Mouse (Mus musculus) forebrain, embryonic 11.5 days (tissue): ENCODE data around the gene Zdhhc19. TPM values are rescaled to one million over a fixed set of nuclear protein-coding genes. Genes with fewer than 3 reads are reported as not detected.
A peak's percentile ranks its signal among the peaks of the same experiment; 100 is the strongest.

ENCODE experiments used
- ATAC-seq: fragments of 200-750 bp; cut with Nextera tagmentation; replicated peaks from 2 replicates; pipeline ENCODE4 v1.8.0; 2017; ENCODE audit warnings: moderate TSS enrichment; ENCODE audit not compliant: low FRiP score
- DNase-seq: peaks from one replicate; pipeline ENCODE4 v3.0.0-alpha.2; 2017; ENCODE audit warnings: low spot score
- H3K27ac ChIP-seq: fragments of 300-500 bp; sonication (generic); 2 replicates; pipeline ENCODE4 v1.5.1; 2014; ENCODE audit warnings: low read depth, low read length
- H3K27me3 ChIP-seq: fragments of 300-500 bp; sonication (generic); 2 replicates; pipeline ENCODE4 v1.6.1; 2014; ENCODE audit warnings: mild to moderate bottlenecking, low read length, mixed read lengths; ENCODE audit not compliant: control insufficient read depth, insufficient read depth
- H3K36me3 ChIP-seq: fragments of 300-500 bp; sonication (generic); 2 replicates; pipeline ENCODE4 v1.6.1; 2014; ENCODE audit warnings: mild to moderate bottlenecking, low read length, moderate library complexity, mixed read lengths; ENCODE audit not compliant: control insufficient read depth, insufficient read depth
- H3K4me1 ChIP-seq: fragments of 300-500 bp; sonication (generic); replicated peaks from 2 replicates; pipeline ENCODE4 v1.6.1; 2014; ENCODE audit warnings: low read length, mixed read lengths; ENCODE audit not compliant: control insufficient read depth, insufficient read depth
- H3K4me2 ChIP-seq: fragments of 300-500 bp; sonication (generic); 2 replicates; pipeline ENCODE4 v1.6.1; 2014; ENCODE audit warnings: low read depth, mild to moderate bottlenecking, low read length, moderate library complexity, mixed read lengths; ENCODE audit not compliant: severe bottlenecking
- H3K4me3 ChIP-seq: fragments of 300-500 bp; sonication (generic); 2 replicates; pipeline ENCODE4 v1.5.1; 2014; ENCODE audit warnings: low read depth, low read length
- H3K9ac ChIP-seq: fragments of 300-500 bp; sonication (generic); 2 replicates; pipeline ENCODE4 v1.6.1; 2014; ENCODE audit warnings: low read length
- H3K9me3 ChIP-seq: fragments of 300-500 bp; sonication (generic); 2 replicates; pipeline ENCODE4 v1.6.1; 2016; ENCODE audit warnings: low read length, mixed read lengths; ENCODE audit not compliant: control insufficient read depth
- WGBS: fragments of 180-500 bp; shearing (Covaris S2); extraction: QIAGEN DNeasy Blood & Tissue Kit; methylation state at CpG from one replicate; pipeline ENCODE4 v1.1.7; 2014; 5-methylcytosine and 5-hydroxymethylcytosine counted together
- polyA plus RNA-seq: library from polyadenylated mRNA; unstranded; fragments of >200 nt; fragmentation: Nextera tagmentation; extraction: Ambion mirVana; gene quantifications from 2 replicates; pipeline ENCODE4 v1.2.1, GENCODE M21; 2014

Gene Zdhhc19
- polyA plus RNA-seq, 1 experiment from 2014 or later = not detected

DNA sequence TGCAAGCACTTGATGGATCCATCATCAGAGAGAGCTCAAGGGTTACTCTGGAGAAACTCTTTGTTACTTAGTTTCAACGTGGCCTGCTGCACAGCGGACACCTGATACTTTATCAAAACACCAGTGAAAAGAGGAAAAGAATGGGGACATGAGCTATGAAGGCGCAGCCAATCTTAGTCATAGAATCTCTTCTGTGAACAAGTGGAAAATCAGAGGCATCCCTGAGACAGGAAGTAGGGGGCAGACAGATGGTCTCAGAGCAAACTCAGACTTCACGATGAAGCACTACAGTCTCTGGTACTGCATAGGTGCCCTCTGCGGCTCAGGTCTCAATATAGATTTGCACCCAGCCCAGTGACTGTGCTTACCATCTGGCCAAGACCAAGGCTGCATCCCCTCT lies 98.6 kb downstream of the Zdhhc19 start:
- no peak overlapping the region for H3K4me2 ChIP-seq
- no peaks in the 10 kb centered on the region for H3K4me1 ChIP-seq
- no peak overlapping the region for H3K27ac ChIP-seq
- H3K9ac ChIP-seq = no peak overlapping the region
- no peaks in the 10 kb centered on the region for H3K36me3 ChIP-seq
- H3K27me3 ChIP-seq = no peaks in the 10 kb centered on the region
- no peak overlapping the region for H3K4me3 ChIP-seq
- DNase-seq (no peak), ATAC-seq (no peak)
- no peaks in the 10 kb centered on the region for H3K9me3 ChIP-seq
- WGBS = 77% methylated on average over 5 of the region's 5 CpGs

DNA sequence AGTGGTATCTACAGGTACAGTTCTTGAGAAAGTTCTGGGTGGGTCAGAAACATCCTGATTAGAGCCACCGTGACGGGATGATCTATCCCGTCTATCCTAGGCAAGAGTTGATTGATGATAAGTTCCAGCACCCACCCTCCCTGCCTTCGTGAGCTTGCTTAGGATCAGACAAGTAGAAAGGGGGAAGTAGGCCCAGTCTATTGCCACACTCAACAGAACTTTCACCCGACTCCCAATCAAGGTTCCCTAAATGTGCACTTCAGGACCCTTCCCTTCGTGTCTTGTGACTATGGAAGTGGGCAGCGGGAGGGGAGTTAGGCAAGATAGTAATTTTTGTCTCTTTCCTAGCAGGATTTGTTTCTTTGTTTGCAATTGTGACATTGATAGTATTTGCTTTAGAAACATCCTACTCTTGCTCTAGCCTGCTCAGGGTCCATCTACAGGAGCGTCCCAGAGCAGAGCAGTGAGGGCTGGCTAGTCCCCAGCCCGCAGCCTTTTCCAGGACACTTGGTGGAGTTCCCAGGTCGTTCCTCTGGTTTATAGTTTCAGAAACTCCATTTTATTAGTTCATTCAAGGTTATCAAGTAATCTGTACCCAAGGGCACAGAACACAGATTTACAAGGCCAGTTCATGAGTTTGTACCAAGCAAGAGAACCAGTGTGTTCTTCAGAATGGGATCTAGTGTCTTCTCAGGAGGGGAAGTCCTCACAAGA lies 99.2 kb downstream of the Zdhhc19 start:
- Histone ChIP-seq H3K27ac (no peak overlapping the region), H3K36me3 (no peaks in the 10 kb centered on the region), H3K4me2 (no peak overlapping the region), H3K4me3 (no peak overlapping the region), H3K4me1 (no peaks in the 10 kb centered on the region), H3K9me3 (no peaks in the 10 kb centered on the region), H3K9ac (no peak overlapping the region), H3K27me3 (no peaks in the 10 kb centered on the region)
- ATAC-seq (no peak), DNase-seq (no peak)
- 91% methylated on average over 10 of the region's 10 CpGs for WGBS

DNA sequence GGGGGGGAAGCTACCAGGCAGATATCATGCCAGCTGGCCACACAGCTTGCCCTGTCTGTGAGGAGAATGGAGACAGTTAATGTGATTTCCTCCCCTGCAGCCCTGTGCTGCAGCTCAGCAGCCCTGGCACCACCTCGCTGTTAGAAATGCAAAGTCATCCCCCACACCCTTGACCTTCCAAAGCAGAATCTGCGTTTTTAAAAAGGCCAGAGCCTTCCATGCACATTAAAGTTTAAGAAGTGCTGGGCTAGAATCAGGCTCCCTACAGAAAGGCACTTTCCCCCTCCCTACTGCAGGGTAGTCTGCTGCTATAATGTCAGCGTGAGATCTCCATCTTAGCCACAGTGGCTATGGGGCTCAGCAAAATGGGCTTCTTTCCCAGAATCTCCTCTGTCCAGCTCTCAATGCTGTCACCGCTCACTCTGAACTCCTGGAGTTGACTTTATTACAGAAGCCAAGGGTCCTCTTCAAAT lies 101.9 kb downstream of the Zdhhc19 start:
- no peak for ATAC-seq
- no peak for DNase-seq
- H3K36me3 ChIP-seq = no peaks in the 10 kb centered on the region
- H3K27me3 ChIP-seq = no peaks in the 10 kb centered on the region
- H3K4me3 ChIP-seq = no peak overlapping the region
- no peaks in the 10 kb centered on the region for H3K9me3 ChIP-seq
- 52% methylated on average over 4 of the region's 4 CpGs for WGBS
- no peak overlapping the region for H3K27ac ChIP-seq
- no peak overlapping the region for H3K9ac ChIP-seq
- H3K4me2 ChIP-seq = no peak overlapping the region
- no peaks in the 10 kb centered on the region for H3K4me1 ChIP-seq

DNA sequence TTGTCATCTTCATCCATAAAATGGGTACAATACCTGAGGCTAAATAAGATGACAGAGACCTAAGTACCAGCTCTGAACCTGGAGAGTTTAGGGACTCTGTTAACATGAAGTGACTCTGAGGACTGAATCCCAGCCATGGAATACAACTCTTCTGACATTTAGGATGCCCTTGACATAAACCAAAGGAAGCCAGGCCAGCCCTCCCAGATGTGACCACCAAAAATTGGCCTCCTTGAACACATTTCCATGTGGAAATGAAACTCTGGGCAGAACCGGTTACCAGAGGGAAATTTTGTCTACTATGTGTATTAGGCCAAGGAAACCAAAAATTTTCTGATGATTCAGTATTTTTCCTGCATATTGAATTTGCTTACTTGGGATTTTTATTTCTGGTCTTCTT lies 103.1 kb downstream of the Zdhhc19 start:
- WGBS = 96% methylated on average over 1 of the region's 1 CpGs
- H3K36me3 ChIP-seq = no peaks in the 10 kb centered on the region

GRCm38 (mm10) chr16:32602193-32602685 lies 106.2 kb downstream of the Zdhhc19 start:
- Histone ChIP-seq H3K9ac (no peak overlapping the region), H3K27ac (no peak overlapping the region), H3K27me3 (no peaks in the 10 kb centered on the region), H3K36me3 (no peaks in the 10 kb centered on the region), H3K9me3 (no peaks in the 10 kb centered on the region), H3K4me2 (no peak overlapping the region), H3K4me3 (no peak overlapping the region), H3K4me1 (no peaks in the 10 kb centered on the region)
- no peak for ATAC-seq
- WGBS = 82% methylated on average over 3 of the region's 3 CpGs
- DNase-seq = no peak

More for the DNA sequence above, 103.1 kb downstream of the Zdhhc19 start:
- no peaks in the 10 kb centered on the region for H3K9me3 ChIP-seq
- H3K4me1 ChIP-seq = no peaks in the 10 kb centered on the region
- no peaks in the 10 kb centered on the region for H3K27me3 ChIP-seq
- no peak overlapping the region for H3K27ac ChIP-seq
- DNase-seq (no peak), ATAC-seq (no peak)
- no peak overlapping the region for H3K9ac ChIP-seq
- H3K4me3 ChIP-seq = no peak overlapping the region
- no peak overlapping the region for H3K4me2 ChIP-seq

DNA sequence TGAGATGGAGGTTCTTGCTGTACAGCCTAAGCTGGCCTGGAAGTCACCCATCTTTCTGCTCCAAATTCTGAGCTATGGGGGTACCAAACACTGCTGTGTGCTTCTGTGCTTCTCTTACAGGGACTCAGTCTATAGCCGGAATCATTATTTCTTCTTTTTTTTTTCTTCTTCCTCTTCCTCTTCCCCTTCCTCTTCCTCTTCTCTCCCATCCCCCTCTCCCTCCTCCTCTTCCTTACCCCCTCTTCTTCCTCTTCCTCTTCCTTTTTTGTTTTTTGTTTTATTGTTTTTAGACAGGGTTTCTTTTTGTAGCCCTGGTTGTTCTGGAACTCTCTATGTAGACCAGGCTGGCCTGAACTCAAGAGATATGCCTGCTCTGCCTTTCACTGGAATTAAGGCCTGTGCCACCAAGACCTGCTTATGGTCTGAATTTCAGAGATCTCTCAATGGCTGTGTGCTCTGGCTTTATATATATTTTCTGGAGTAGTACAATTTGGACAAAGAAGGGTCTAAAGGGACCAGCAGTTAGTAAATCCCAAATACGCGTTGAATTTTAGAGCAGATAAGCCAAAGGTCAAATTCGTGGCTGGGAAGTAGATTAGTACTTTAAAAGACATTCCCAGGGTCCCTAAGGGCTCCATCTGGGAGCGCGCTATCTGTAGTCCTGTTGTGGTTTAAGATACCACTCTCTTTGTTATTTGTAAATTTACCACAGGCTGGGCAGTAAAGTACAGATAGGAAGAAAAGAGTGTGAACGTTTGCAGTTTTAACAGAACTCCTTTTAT lies 111.7 kb downstream of the Zdhhc19 start:
- DNase-seq (no peak), ATAC-seq (no peak)
- H3K36me3 ChIP-seq = no peaks in the 10 kb centered on the region
- no peak overlapping the region for H3K27ac ChIP-seq
- H3K9ac ChIP-seq = no peak overlapping the region
- no peaks in the 10 kb centered on the region for H3K9me3 ChIP-seq
- peaks cover 2% of the 10 kb centered on the region; the same call in 1 of the 2 replicates for H3K4me1 ChIP-seq
- H3K27me3 ChIP-seq = no peaks in the 10 kb centered on the region
- 61% methylated on average over 7 of the region's 7 CpGs for WGBS
- H3K4me2 ChIP-seq = peak overlapping the region; percentile 62
- H3K4me3 ChIP-seq = no peak overlapping the region

DNA sequence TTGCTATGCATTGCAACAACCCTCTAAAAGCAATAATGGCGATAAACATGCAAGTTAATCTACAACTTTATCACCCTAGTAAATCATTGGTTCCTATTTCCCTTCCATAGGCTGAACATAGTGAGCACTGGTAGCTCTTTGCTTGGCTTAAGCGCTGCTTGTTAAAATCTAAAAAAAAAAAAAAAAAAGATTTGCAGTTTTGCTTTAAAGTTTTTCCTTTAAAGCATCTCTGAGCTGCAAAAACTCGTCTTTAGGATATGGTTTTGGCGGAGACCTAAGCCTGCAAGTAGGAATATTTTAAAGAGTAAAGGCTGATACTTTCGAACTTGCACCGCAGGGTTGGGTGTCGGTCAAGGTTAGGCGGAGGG lies 112.3 kb downstream of the Zdhhc19 start:
- 12% methylated on average over 8 of the region's 8 CpGs for WGBS
- ATAC-seq = no peak
- Histone ChIP-seq H3K36me3 (no peaks in the 10 kb centered on the region), H3K9ac (peak overlapping the region; percentile 89), H3K9me3 (no peaks in the 10 kb centered on the region), H3K27ac (peak overlapping the region; percentile 89; the same call in 1 of the 2 replicates), H3K27me3 (no peaks in the 10 kb centered on the region), H3K4me1 (peaks cover 2% of the 10 kb centered on the region; the same call in 1 of the 2 replicates), H3K4me3 (peak overlapping the region; percentile 76), H3K4me2 (peak overlapping the region; percentile 62)
- DNase-seq = no peak

DNA sequence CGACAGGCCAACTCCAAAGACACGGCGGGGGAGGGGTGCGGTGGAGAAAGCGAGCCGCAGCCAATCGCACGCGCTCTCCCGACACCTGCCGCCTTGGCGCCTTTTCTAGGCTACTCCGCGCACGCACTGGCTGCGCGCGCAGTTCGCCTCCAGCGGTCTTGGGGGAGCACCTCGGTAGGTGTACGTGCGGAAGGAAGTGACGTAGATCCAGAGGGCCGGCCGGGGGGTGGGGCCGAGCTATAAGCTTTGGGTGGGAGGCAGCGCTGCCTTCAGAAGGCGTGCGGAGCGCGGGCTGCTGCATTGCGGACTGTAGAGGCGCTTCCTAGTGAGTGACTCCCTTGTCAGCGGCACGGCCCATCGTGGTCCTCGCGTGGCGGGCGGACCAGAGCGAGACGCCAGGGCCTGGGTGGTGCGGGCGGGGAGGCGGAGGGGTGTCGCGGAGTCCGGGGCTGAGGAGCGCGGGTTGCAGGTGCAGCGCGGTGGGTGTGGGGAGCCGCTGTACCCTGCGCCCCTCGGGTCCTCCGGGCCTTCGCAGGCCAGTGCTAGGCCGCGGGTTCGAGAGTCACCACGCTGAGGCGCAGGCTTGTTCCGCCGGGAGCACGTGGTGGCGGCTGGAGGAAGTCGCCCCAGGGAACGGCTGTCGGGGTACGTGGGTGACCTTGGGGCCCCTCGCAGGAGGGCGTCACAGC lies 112.8 kb downstream of the Zdhhc19 start, which contains the start of gene Tfrc:
Gene Tfrc, plus strand, starts transcription at position 209 of the 689 bp plus-strand sequence.
- ATAC-seq (peak; percentile 99), DNase-seq (peak; percentile 100)
- Histone ChIP-seq H3K27me3 (no peaks in the 10 kb centered on the region), H3K4me3 (peak within 1 kb of the TSS; percentile 76), H3K4me2 (peak within 1 kb of the TSS; percentile 62), H3K27ac (peak within 1 kb of the TSS; percentile 89), H3K36me3 (no peaks in the 10 kb centered on the region), H3K4me1 (peaks cover 2% of the 10 kb centered on the region; the same call in 1 of the 2 replicates), H3K9ac (peak within 1 kb of the TSS; percentile 89), H3K9me3 (no peaks in the 10 kb centered on the region)
- WGBS = under 1% methylated on average over 73 of the region's 73 CpGs
